Comparison of ENCODE assay signal across 19 mouse cellular contexts in genomic region chr10:116410826-116411225, GRCm38 (mm10).
"Had no signal": no experiment of that assay in that cellular context is flagged by ENCODE, and none has a peak within 500 bp of the region (broad histone marks: within the 10 kb centered on the region; RNA-seq: fewer than 3 reads in every experiment).

No protein-coding gene starts in this region.

- H3K27ac ChIP-seq: kidney, postnatal 0 days; layer of hippocampus, adult 2 months; limb, embryonic 15.5 days; liver, embryonic 13.5 days; lung, embryonic 15.5 days; macrophage; midbrain, embryonic 15.5 days; neural tube, embryonic 13.5 days had no signal

- H3K9me3 ChIP-seq: limb, embryonic 15.5 days; liver, embryonic 13.5 days; lung, embryonic 15.5 days; midbrain, embryonic 15.5 days had no signal

- H3K27me3 ChIP-seq: limb, embryonic 15.5 days; liver, embryonic 13.5 days; lung, embryonic 15.5 days; megakaryocyte, embryonic 14.5 days; midbrain, embryonic 15.5 days had no signal

- DNase-seq: kidney, postnatal 4 days; left cerebral cortex, postnatal 4 days; liver, embryonic 13.5 days; liver, postnatal 0 days; lung, postnatal 14 days; retina, postnatal 1 day; right cerebral cortex, postnatal 4 days; spleen, adult 18-20 months; thymus, adult 2 months; thymus, postnatal 36 days had no signal

- H3K4me3 ChIP-seq: layer of hippocampus, adult 2 months; limb, embryonic 15.5 days; liver, embryonic 13.5 days; lung, embryonic 15.5 days; megakaryocyte, embryonic 14.5 days; midbrain, embryonic 15.5 days; neural tube, embryonic 13.5 days had no signal

- H3K4me1 ChIP-seq: liver, embryonic 13.5 days; lung, embryonic 15.5 days; megakaryocyte, embryonic 14.5 days had no signal

- H3K4me2 ChIP-seq: limb, embryonic 15.5 days; liver, embryonic 13.5 days; lung, embryonic 15.5 days; midbrain, embryonic 11.5 days; midbrain, embryonic 15.5 days; neural tube, embryonic 13.5 days had no signal

- H3K9ac ChIP-seq: limb, embryonic 15.5 days; liver, embryonic 13.5 days; liver, postnatal 0 days; lung, embryonic 15.5 days; midbrain, embryonic 15.5 days; neural tube, embryonic 13.5 days had no signal

- H3K36me3 ChIP-seq: limb, embryonic 15.5 days; liver, embryonic 13.5 days; lung, embryonic 15.5 days; midbrain, embryonic 15.5 days; neural tube, embryonic 13.5 days had no signal

- ATAC-seq: liver, postnatal 0 days; midbrain, embryonic 15.5 days had no signal
